Mouse (Mus musculus) T-helper 1 cell (primary cell): Measurements from ENCODE around the gene Tbkbp1.
"Not testable (repeated sequence)": the region's sequence is repeated elsewhere in the genome, so short reads cannot be mapped to it uniquely, and the experiment has no call there.

ENCODE experiments used
- in situ Hi-C: fragments of 300-600 bp; cut with MboI, MseI; formaldehyde crosslinking; loops from one replicate; pipeline ENCODE4 v1.15.1; 2025; ENCODE audit warnings: high pct_unique_total_duplicates

Gene Tbkbp1

DNA sequence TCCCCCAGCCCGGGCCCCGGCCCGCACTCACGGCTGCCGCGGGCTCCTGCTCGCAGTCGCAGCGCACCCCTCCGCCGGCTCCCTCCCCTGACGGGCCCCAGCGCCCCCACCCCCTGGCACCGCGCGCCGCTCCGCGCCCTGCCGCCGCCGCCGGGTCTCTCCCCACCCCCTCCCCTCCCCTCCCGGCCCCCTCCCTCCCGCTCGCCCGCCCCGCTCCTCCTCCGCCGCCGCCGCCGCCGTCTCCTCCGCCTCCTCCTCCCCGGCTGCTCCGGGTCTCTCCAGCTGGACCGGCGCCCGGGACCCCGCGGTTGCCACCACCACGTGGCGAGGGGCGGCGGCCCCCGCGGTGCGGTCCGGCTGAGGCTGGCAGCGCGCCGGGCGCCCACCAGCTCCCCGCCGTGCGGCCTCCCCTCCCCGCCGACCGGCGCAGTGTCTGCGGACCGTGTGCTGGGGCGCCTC is at the start of gene Tbkbp1:
Tbkbp1 (minus strand) TSS at position 153 of the 459 bp plus-strand sequence.
- in situ Hi-C loops: no loop called here

DNA sequence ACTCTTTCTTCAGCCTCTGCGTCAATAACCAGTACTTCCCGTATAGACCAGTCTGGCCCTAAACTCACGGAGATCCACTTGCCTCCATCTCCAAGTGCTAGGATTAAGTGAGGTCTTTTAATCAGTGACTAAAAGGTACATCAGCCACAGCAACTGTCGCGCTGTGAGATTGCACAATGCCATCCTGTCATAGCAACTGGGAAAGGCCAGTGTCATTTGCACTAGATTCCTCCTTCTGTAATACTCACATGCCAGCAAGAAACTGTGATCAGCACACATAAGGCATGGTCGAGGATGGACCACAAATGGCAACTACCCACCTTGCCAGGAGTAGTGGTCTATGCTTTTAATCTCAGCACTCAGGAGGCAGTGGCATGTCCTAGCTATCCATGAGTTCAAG is 48.2 kb upstream of the Tbkbp1 start:
- in situ Hi-C loops: no loop called here

DNA sequence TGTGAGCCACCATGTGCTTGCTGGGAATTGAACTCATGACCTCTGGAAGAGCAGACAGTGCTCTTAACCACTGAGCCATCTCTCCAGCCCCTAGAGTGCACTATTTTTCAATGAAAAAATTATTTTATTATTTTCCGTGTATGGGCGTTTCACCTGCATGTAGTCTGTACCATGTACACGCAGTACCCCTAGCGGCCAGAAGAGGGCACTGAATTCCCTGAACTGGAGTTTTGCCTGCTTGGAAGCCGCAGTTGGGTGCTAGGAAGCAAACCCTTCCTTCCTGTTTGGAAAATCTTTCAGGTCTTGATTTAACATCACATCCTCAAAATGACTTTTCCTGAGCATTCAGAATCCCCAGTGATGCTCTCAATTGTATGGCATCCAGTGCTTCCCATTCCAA is 47.3 kb upstream of the Tbkbp1 start:
- in situ Hi-C loops: no loop called here

DNA sequence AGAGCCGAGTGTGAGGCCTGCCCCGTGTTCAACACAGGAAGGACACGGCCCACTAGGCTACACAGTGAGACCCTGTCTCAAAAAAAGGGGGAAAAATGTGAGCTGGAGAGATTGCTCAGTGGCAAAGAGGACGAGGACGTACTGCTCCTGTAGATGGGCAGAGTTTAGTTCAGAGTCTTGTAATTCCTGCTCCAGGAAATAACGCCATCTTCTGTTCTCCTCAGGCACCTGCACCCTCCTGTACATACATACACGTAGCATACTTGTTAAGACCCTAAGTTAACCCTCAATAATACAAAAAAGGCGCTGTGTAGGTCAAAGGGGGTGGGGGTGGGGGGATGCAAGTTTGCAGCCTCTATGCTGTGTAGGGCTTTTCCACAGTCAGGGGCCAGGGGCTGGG is 45.7 kb upstream of the Tbkbp1 start:
- in situ Hi-C loops: no loop called here

DNA sequence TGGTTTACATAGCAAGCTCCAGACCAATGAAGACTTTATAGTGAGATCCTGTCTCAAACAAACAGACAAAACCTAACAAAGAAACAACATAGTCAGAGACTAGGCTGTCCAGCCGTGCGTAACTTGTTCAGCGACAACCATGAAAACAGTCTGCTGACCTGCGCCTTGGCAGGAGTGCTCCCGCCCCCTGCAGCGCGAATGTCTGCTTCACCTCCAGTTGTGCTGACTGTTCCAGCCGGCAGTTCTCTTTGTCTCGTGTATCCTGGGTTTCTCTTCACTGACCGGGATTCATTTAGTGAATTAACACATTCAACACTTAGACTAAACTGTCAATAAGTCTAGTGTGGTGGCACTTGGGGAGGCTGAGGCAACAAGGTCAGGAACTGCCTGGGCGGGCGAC is 45.2 kb upstream of the Tbkbp1 start:
- in situ Hi-C loops: no loop called here

DNA sequence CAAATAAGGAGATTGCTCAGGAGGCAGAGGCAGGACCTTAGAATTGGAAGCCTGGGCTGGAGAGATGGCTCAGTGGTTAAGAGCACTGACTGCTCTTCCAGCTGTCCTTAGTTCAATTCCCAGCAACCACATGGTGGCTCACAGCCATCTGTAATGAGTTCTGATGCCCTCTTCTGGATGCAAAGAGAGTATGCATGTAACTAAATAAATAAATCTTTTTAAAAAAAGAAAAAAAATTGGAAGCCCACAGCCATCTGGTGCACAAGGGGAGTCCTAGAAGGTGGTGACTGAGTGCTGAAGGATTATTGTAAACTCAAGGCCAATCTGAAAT is 41.3 kb upstream of the Tbkbp1 start:
- in situ Hi-C loops: no loop called here

DNA sequence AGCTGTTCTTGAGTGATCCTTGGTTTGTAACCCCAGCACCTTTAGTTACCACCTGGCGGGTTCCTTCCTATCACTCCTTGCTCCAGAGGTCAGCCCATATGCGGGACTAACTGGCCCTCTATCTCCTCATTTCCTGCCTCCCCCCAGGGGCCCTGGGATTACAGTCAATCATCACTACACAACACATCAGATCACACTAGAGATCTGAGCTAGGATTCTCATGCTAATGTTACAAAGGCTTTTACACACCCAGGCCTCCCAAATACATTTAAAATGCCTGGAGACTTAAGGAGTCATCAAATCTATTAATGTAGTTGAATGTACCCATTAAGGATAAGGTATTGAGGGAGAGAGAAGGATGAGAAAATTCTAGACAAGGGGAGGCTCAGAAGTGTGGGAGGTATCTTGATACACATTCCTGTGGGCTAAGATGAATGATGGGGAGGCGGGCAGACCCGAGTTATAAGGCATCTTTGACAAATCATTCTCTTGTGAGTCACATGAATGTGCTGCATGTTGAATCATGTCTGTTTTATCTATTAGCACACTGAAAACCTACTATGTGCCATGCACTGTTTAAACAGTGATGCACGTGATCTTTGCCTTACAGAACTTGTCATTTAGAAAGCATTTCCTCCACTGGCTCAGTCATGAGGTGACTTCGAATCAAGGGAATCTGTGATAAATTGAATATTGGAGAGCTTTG is 40.8 kb upstream of the Tbkbp1 start:
- in situ Hi-C loops: no loop called here

DNA sequence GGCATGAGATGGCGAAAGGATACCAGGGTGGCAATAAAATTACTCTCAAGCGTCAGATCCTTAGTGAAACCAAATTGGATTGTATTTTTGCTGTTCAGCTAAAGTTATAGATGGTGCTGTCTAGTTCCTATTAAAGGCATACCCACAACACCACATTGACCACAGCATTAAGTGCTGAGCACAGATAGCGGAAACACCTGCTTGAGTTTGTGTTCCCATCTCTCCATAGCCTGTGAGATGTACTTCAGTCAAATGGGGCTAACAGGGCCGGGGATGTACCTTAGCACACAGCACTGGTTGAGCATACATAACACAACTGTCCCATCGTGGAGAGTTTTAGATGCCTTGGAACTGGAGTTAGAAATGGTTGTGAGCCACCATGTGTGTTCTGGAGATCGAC is 39.7 kb upstream of the Tbkbp1 start:
- in situ Hi-C loops: no loop called here

DNA sequence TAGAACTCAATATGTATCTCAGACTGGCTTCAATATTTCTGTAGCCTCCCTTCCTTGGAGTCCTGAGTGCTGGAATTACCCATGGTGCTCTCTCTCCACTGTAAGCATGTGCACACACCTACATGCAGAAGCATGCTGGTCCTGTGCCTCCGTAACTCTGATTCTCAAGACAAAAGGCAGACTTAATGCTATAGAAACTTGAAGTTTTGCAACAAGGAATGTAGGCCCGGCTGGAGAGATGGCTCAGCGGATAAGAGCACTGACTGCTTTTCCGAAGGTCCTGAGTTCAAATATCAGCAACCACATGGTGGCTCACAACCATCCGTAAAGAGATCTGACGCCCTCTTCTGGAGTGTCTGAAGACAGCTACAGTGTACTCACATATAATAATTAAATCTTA is 38.4 kb upstream of the Tbkbp1 start:
- in situ Hi-C loops: not testable (repeated sequence)

DNA sequence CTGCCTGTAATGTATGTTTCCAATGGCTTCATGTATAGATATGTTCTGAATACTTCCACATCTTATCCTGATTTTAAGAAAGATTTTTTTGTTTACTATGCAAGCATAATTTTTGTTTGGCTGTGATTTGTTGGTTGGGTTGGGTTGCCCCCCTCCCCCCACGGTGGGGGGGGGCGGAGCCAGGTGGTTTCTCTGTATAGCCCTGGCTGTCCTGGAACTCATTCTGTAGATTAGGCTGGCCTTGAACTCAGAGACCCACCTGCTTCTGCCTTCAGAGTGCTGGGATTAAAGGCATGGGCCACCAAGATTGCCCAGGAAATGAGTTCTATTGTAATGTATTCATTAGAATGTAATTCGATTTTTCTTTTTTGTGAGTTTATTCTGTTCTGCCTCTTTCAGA is 37.9 kb upstream of the Tbkbp1 start:
- in situ Hi-C loops: no loop called here

DNA sequence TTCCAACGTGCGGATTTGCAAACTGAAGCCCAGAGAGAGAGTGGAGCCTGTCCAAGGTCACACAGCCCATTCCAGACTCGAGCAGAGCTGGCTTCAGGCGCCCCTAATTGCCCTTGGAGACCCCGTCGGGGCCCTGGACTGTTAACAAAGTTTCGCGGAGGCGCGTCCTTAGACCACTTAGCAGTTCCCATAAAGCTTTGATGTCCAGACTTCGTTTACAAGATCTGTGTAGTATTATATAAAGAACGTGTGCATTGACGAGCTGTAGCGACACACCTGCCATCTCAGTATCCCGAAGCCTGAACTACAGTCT is 37.3 kb upstream of the Tbkbp1 start:
- in situ Hi-C loops: no loop called here

DNA sequence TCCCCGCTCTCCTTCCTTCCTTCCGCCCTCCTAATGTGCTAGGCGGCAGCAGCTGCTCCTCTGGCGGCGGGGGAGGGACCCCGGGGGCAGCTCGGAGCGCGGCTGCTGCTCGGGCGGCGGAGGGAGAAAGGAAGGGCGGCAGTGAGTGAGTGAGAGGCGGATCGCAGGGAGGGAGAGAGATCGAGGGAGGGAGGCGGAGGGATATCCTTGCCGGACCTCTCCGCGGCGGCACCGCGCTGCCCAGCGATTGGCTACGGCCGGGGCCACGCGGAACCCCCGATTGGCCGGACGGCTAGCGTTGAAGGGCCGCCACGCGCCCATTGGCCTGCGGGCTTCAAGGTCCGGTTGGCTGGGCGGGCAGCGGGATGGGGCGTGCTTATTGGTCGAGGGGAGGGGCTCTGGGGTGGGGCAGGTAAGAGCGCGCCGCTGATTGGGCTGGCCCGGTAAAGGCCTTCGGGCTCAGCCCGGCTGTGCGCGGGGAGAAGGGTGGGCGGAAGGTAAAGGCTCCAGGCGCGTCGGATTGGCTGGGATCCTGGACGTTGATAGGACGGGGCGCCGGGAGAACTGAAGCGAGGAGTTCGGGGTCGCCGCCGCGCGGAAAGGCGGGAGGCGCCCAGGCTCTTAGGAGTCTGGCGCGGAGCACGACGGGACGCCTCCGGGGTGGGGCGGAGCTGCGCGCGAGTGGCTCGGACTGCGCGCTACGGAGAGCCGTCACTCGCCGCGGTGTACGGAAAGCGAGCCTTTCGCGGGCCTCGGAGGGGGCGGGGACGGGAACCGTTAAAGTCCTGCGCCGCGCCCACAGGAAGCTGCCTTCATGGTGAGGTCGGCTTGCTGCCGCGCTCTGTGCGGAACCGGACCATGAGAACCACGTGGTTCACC is 36.7 kb upstream of the Tbkbp1 start, which contains the start of gene Kpnb1:
Kpnb1 (minus strand) TSS at position 118 of the 879 bp plus-strand sequence.
- in situ Hi-C loops: no loop called here

DNA sequence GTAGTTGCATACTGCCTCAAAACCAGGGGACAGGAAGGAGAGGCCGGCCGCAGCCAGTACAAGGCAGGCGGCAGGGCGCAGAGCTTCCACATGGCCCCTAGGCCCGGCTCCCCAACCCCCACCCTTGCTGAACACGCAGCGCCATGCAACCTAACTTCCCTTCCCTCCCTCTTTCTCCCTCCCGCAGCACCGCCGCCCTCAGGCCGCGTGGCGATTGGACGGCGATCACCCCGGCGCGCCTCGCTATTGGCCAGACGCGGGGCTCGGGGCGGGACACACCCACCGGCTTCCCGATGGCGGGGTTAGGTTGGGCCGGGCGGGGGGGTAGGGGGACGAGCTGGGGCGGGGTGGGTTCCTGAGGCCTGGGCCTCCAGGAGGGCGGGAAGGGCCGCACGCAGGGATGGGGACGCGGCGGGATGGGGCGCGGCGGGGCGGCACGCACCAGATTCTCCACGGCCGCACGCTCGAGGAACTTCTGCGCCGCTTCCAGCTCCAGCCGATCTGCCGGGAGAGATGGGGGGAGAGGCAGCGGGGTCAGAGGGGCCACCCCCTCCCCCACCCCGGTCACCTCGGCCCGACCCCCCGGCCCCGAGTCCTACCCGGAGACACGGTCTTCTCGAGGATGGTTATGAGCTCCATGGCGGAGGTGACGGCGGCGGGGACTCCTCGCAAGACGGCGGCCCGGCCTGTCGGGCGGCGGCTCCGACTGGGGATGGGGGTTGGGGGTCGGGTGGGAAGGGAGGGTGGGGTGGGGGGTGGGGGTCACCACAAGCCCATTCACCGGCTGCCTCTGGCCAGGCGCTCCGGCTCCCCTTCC is 35.9 kb upstream of the Tbkbp1 start:
- in situ Hi-C loops: no loop called here

DNA sequence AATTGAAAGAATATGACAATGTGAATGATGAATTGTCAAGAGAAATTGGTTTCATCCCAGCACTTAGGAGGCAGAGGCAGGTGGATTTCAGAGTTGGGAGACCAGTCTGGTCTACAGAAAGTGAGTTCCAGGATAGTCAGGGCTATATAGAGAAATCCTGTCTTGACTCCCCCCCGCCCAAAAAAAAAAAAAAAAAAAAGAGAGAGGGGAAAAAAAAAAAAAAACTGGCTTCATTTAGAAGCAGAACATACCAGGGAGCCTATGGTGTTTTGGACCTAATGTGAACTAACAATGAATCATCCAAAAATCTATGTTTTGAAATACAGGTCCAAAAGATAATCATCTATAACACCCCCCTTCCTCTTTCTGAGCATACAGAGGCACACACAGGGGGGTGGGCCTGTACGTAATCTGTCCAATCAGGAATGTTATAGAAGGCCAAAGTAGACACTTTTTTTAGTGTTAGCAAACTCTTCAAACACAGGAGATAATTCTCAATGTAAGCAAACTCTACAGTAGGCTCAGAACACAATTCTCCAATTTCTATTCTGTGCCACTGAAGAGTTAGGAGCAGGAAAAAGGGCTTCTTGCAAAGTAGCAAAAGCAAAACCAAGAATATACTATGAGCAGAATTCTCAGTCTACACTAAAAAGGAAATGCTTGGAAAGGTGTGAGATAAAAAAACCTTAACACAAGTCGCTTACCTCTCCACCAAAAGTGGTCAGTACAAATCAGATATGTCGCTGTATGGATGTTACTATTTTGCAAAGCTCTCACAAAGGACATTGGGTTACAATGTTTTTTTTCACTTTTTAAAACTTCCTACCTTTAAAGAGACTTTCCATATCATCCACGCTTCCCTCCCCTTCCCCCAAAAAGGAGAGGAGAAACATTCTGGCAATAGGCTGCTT is 34.7 kb upstream of the Tbkbp1 start:
- in situ Hi-C loops: no loop called here

DNA sequence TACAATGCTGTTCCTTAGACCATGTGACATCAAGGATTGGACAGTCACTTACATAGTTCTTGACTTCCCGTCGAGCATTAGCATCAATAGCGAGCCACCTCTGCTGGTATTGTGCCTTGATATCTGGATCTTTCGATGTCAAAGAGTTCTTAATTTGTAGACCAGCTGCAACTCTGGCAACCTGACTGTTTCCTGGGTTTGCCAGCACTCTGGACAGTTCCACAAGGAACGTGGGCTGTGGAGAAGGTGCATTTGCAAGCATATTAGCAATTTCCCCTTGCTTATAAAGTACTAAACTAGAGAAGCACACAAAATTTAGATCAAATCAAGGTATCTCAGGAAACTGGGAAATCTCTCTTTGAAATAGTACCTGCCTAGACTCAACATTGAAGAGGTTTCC is 33.6 kb upstream of the Tbkbp1 start:
- in situ Hi-C loops: no loop called here

DNA sequence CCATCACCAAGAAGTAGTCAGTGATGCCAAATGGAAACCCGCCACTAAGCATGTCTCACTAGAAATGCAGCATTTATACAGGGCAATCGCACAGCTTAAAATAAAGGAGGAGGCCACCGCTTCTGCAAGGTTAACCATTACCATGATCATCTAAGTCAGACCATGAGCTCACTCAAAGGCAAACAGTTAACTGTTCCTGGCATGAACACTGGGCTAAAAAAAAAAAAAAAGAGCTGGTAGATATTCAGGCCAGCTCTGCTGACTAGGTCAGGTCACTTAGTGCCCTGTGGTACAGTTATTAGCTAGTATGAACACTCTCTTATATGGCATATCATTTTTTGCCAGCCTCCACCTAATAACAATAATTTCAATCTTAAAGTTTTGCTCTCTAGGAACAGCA is 31.2 kb upstream of the Tbkbp1 start:
- in situ Hi-C loops: no loop called here

DNA sequence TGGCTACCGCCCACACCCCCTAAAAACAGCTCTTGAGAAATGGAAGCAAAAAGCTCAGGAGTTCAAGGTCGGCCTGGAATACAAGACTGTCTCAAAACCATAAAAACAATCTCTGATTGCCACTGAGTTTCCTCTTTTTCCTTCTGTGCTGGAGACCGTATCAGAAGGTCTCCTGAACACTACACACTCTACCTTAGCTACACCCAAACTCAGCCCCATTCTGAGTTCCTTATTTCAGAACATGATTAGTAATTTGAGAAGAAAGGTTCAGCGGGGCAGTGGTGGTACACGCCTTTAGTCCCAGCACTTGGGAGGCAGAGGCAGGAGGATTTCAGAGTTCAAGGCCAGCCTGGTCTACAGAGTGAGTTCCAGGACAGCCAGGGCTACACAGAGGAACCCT is 29.8 kb upstream of the Tbkbp1 start:
- in situ Hi-C loops: no loop called here

DNA sequence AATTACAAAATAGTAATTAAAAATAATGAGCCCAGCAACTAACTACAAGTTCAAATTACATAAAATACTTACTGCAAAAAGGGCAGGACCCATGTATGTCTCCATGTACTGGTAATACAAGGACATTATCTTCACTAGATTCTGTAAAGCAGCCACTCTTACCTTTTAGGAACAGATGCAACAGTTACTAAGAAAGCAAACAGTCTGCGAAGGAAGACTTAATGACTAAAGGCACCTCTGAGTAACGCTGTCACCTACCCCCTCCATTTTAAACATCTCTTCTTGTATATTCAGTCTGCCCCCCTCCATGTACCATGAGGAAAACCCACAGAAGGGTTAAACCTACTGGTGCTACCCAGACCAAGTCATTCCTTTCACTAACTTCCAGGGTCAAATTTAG is 26.9 kb upstream of the Tbkbp1 start:
- in situ Hi-C loops: no loop called here

DNA sequence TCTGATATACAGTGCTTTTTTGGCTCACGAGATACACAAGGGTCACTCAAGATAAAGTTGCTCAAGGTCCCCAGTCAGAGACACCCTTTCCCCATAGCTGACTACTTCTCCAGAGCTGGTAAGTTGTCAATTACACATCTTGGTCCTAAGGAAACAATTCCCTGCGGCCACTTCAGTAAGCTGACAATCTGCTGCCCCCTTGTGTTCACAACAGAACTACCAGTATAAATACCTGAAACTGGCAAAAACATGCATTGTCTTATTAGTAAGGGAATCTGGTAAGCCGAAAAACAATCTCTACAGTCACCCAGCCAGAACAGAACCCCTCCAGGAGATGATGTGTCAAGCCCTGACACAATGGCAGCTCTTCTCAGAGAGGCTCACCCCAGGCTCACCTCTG is 25.6 kb upstream of the Tbkbp1 start:
- in situ Hi-C loops: no loop called here

DNA sequence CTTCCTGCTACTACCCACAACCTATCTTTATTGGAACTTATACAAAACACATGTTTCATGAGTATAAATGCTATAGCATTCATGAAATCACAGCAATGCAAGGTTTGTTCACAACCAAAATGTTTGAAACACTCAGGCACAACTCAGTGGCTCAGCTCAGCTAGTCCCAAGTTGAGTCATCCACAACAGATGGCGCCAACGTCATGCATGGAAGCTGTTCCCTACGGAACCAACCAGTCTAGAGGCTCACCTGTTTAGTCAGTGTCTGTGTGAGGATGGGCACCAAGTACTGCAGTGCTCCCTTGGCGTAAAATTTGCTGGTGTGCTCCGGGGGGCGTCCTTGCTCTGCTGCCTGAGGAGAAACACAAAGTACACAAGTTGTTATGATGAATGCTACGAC is 24.2 kb upstream of the Tbkbp1 start:
- in situ Hi-C loops: no loop called here

DNA sequence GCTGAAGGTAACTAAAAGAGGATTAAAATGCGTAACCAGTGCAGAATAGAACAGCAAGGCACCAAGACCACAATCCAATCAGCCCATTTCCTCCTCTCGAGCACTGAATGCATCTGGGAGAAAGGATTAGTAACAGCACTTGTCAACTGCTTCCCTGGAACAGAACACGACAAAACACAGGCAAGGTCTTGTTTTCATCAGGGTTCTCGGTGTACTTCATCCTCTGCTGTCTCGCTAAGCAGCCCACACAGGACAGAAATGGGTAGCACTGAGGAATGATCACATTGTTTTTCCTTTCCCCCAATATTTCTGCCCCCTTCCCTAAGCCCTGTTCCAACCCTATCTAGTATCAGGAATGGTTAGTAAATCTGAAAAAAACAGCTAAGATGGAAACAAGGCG is 9.0 kb upstream of the Tbkbp1 start:
- in situ Hi-C loops: no loop called here
